Mouse (Mus musculus) gastrocnemius, adult 8-10 months (tissue): ENCODE measurements at regions not wholly inside any gene's neighbourhood (a gene's known extent, or its start where the extent isn't known, plus 50 kb on each side); places are given as distances from the start of the nearest gene placed in this dataset.

ENCODE experiments used
- DNase-seq, 2 experiments: peaks; one replicate each; pipeline ENCODE4 v3.0.0; 2022; ENCODE audit warnings: low spot score in 2 of 2

DNA sequence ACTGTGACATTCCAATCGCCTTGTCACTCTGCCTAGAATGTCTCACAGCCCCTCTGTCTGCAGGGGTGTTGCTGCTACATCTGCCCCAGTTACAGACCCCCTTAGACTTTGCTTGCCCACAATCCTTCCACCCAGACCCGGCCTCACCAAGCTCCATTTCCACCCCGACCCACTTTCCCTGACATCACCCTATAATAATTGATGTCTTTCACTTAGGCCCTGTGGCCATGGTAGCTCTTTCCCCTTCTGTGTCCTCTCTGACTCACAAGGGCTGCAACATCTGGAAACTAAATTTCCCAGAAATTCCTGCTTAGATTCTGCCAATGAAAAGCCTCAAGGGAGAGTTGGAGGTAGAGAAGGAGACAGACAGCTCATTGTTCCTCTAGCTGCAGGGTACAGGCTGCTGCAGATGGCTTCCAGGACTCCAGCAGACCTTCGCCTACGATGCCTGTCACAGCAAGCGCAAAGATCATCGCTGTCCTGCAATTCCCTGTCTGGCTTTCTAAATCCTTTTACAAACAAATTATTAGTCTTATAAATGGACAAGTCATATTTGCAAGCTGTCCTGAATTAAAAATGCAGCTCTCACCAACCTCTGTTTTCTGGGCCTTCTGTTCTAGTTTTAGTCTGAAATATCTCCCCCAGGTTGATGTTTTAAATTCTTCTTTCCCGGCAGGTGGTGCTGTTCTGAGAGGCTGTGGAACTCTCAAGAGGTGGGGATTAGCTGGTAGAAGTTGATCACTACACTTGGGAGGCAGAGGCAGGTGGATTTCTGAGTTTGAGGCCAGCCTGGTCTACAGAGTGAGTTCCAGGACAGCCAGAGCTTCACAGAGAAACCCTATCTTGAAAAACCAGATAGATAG, 104.9 kb upstream of the Oxgr1 start:
- no peak for DNase-seq

- DNase-seq: no peak
Measured at GRCm38 (mm10) chr14:120148803-120149202, 106.6 kb upstream of the Oxgr1 start.

GRCm38 (mm10) chr14:120149341-120149741, 107.1 kb upstream of the Oxgr1 start:
- DNase-seq: no peak

- DNase-seq: no peak
Measured at GRCm38 (mm10) chr14:120150589-120150988, 108.4 kb upstream of the Oxgr1 start.

GRCm38 (mm10) chr14:120154413-120154812, 112.2 kb upstream of the Oxgr1 start:
- no peak for DNase-seq

DNA sequence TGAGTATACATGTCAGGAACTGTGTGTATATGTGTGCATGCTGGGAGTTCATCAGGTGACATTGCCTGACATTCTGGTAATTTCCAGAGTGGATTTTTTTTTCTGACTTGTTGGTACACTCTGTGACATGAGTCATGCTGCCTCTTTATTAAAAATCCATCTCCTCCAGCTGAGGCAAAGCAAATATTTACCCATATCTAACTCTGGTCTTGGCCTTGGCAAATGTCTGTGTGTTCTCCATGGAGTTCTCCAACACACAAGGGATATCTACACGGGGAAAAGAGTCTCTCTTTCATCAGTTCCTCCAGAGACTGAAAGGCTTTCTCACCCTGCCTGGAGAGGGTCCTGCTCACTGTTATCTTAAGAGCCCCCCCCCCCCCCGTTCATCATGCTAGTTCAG, 111.3 kb upstream of the Mbnl2 start:
- DNase-seq: no peak

GRCm38 (mm10) chr14:120165496-120166045, 109.9 kb upstream of the Mbnl2 start:
- no peak for DNase-seq

- DNase-seq: no peak
Measured at GRCm38 (mm10) chr14:120170733-120171132, 104.7 kb upstream of the Mbnl2 start.

DNA sequence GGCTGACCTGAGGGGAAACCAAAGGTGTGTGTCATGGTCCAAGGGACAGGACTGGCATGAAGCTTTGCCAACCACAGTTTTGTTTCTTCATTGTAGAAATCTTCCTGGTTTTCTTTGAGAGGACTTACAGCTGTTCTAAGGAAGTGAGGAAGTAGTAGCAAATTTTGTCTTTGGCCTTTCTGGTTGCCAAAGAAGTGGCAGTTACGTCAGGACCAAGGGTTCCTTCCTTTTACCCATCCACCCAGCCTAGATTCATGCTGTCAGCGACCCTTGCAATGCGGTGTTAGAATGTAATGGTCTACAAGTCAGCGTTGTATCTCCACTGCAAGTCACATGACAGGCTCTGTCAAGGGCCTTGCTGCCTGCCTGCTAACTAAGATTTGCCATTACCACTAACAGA, 103.4 kb upstream of the Mbnl2 start:
- DNase-seq: no peak

- DNase-seq: no peak
Measured at GRCm38 (mm10) chr14:120172844-120173243, 102.6 kb upstream of the Mbnl2 start.

DNA sequence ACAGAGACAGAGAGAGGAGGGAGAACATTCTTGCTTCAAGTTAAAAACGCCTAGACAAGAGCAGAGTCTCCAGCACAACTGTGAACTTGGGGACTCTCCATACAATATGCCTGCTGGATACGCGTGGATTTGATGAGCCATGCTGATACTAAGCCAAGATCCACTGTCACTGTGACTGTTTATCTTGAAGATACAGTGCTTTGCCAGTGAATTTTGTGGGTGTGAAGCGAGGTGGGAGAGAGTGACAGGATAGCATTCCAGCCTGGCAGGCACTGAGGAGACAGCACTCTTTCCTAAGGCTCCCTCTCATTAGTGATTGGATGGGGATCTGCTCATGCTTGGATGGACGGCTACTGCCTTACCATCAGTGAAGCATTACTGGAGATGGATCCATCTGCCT, 100.9 kb upstream of the Mbnl2 start:
- no peak for DNase-seq

- no peak for DNase-seq
Measured at GRCm38 (mm10) chr14:120195218-120195617, 80.3 kb upstream of the Mbnl2 start.

DNA sequence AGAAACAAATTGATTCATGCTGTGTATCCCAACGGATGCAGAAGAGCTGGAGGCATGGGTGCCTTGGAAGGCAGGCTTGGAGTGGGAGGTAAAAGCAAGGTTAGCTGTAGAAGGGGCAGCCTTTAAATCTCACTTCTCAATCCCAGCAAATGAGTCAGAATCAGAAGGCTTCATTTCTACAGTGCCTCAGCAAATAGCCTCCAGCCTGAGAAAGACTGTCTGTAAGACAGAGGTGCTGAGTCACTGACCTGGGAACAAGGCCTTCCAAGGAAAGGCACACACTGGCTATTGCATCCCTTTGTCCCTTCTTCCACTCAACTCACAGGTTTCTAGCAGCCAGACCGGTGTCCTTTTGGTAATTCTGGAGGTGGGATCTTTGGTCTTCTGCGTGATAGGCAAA, 63.7 kb upstream of the Mbnl2 start:
- no peak for DNase-seq

- no peak for DNase-seq
Measured at GRCm38 (mm10) chr14:120212626-120213025, 62.8 kb upstream of the Mbnl2 start.

- no peak for DNase-seq
Measured at GRCm38 (mm10) chr14:120219224-120219623, 56.2 kb upstream of the Mbnl2 start.

- no peak for DNase-seq
Measured at GRCm38 (mm10) chr14:120223528-120224201, 51.8 kb upstream of the Mbnl2 start.

GRCm38 (mm10) chr14:120224202-120224846, 51.1 kb upstream of the Mbnl2 start:
- DNase-seq: peak; percentile 13 to 32

GRCm38 (mm10) chr14:120225657-120226056, 49.8 kb upstream of the Mbnl2 start:
- DNase-seq: no peak
